Mouse (Mus musculus) CD4-positive helper T cell, adult 2 months (primary cell): ENCODE measurements around the gene Nr1i3.

Experiments
- DNase-seq: peaks from one replicate; pipeline ENCODE4 v3.0.0-alpha.2; 2012; ENCODE audit warnings: low read depth, missing footprints, low spot score

Nr1i3 gene

DNA sequence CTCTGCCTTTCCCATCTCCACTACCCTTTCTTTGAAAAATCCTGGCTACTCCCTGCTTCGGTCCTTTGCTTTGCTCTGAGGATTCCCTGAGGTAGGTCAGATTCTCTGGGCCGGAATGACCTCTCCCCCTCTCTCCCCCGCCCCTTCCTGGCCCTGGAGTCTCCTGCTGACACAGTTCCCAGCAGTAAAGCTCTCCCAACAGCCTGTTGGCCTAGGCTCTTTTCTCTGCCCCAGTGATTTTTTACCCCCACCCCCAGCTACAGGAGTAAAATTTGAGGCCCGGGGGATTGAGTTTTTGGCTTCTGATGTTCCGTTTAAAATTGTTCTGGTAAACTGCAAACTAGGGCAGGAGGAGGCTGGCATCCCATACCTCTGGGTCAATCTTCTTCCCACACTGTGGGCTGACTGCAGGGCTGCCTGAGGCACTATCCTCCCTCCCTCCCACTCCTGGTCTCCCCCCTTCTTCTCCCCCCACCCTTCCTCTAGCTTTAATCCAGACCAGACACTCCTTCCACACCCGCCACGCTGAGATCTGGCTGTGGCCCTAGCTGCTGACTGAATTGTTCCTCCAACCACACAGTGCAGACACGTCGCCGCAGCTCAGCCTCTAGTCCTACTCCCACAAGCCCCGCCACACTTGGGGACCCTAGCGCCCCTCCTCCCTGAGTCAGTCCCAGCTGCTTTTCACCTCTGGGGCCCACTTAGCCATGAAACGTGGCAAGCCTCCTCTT lies 38.0 kb downstream of the Nr1i3 start:
- no peak for DNase-seq

DNA sequence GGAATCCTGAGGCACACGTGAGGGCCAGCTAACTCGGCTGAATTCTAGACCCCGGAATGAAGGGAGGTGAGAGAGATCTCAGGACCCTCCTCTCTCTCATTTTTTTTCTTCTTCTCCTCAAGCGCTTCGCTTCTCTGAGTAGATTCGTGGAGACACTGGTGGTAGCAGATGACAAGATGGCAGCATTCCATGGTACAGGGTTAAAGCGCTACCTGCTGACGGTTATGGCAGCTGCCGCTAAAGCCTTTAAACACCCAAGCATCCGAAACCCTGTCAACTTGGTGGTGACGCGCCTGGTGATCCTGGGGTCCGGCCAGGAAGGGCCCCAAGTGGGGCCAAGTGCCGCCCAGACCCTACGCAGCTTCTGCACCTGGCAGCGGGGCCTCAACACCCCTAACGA lies 38.6 kb downstream of the Nr1i3 start:
- DNase-seq: no peak

DNA sequence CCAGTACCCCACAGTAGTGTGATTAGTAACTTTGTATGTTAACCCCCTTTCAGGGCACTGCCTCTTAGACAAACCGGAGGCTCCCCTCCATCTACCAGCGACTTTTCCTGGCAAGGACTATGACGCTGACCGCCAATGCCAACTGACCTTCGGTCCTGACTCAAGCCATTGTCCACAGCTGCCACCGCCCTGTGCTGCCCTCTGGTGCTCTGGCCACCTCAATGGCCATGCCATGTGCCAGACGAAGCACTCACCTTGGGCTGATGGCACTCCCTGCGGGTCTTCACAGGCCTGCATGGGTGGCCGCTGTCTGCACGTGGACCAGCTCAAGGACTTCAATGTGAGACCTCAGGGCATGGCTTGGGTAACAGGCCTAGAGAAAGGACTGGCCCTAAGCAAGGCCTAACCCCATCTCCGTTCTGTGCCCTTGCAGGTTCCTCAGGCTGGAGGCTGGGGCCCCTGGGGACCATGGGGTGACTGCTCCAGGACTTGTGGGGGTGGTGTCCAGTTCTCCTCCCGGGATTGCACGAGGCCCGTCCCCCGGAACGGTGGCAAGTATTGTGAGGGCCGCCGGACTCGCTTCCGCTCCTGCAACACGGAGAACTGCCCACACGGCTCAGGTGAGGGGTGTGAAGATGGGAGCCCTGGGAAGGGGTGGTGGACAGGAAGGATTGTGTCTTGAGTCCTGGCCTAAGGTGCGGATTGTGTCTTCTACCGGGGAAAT lies 42.5 kb downstream of the Nr1i3 start:
- no peak for DNase-seq

DNA sequence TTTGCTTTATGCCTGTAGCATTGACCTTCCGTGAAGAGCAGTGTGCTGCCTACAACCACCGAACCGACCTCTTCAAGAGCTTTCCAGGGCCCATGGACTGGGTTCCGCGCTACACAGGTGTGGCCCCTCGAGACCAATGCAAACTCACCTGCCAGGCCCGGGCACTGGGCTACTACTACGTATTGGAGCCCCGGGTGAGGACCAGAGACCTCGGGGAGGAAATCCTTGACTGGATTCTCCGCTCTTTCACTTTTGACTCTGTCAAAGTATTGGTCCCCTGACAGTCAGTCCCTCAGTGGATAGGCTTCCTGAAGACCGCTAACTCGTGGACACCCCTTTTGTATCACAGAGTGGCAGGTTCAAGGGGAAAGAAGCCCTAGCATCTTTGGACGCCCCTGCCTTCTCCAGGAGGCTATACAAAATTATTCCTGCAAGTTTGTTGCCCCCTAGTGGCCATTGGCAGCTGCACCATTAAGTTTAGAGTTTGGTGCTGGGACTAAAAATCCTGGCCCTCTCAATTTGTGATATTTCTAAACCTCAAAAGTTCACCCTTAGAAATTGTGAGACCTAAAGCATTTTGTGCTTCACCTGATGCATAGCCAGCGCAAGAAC lies 43.3 kb downstream of the Nr1i3 start:
- peak; percentile 64 for DNase-seq

DNA sequence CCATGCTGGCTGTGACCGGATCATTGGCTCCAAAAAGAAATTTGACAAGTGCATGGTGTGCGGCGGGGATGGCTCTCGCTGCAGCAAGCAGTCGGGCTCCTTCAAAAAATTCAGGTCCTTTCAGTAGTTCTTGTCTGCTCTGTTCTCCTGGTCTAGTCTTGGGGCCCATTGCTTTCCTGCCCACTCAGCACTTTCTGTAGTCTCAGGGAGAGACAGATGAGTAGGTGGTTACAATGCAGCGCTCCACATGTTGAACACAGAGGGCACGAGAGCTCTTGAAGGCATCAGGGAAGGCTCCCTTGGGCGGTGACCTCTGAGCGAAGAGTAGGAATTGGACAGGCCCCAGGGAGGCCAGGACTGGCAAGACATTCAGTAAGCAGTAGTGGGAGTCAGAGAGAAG lies 44.0 kb downstream of the Nr1i3 start:
- no peak for DNase-seq

DNA sequence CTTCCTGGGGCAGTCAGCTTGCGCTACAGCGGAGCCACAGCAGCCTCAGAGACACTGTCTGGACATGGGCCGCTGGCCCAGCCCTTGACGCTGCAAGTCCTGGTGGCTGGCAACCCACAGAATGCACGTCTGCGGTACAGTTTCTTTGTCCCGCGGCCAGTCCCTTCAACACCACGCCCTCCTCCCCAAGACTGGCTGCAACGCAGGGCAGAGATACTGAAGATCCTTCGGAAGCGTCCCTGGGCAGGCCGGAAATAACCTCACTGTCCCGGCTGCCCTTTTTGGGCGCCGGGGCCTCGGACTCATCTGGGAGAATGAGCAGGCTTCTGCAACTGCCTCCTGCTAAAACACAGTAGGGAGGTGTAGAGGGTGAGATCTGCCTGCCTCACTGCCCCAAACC lies 45.2 kb downstream of the Nr1i3 start:
- DNase-seq: no peak

DNA sequence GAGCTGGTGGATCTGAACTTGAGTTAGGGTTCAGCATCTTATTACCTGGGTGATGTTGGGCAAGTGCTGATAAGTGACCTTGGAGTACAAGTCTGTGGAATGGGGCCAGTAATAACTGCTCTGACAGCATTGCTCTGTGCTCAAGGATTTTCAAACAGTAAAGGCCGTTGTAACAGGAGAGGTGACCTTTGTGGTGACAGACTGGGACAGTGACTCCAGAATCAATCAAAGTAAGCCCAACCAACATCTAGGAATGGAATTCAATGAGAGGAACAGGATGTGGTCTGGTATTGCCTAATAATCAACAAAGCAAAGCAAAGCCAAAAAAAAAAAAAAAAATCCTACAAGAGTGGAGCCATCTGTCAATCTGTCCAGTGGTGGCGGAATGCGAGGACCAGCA lies 46.5 kb downstream of the Nr1i3 start:
- no peak for DNase-seq

DNA sequence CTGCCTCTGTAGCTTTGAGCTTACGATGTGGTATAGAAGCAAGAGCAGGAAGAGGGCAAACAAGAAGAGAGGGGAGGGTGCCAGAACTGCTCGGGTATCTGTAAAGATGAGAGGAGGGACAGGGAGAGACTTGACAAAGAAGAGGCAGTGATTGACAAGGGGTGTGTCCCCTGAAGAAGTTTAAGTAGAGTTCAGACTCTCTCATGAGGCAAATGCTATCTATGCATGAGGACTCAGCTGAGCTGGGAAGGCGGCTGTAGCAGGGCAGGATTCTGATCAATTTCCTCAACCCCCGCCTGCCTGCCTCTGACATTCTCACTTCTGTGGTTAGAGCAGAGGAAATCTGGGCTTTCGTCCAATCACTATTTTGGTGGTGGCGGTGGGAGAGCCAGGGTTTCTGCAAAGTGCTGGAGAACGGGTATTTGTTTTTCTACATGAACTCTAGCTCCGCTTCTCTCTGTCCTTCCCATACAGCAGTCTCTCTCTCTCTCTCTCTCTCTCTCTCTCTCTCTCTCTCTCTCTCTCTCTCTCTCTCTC lies 48.9 kb downstream of the Nr1i3 start:
- DNase-seq: peak; percentile 55

DNA sequence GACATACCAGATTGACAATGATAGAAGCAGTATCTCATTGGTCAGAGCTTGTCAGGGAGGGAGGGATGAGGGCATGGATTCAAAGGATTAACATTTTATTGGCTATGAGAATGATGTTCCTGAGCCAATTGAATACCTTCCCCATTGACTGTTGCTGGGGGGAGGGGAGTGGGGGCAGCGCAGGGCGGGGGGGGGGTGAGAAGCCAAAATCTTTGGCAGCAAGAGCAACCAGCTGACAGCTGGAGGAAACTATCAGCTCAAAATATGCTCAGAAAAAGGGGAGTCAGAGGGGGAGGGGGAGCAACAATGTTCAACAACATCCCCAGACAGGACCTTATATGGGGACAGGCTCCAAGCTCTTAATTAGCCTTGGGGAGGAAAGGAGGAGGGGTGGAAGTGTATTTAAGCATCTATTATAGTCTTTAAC lies 49.4 kb downstream of the Nr1i3 start:
- no peak for DNase-seq

DNA sequence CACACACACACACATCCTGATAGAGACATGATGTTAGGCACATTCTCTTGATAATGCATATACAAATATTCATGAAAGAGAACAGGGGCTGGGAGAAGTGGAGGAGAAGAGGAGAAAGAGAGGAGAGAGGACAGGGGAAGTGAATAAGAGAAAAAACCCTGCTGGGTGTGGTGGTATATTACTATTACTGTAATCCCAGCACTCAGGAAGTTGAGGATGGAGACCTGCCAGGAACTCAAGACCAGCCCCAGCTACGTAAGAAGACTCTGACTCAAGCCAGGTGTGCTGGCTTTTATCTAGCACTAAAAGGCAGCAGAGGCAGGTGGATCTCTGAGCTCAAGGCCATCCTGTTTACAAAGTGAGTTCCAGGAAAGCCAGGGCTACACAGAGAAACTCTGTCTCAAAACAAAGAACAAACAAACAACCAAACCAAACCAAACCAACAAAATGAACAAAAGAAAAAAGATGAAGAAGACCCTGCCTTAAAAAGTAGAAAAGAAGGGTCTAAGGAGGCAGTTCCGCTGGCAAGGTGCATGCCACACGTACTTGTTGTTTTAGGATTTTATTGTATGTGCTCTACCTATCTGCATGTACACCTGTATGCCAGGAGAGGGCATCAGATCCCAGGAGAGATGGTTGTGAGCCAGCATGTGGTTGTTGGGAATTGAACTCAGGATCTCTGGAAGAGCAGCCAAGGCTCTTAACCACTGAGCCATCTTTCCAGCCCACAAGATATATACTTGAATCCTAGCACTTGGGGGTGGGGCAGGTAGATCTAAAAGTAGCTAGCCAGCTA lies 50.1 kb downstream of the Nr1i3 start:
- no peak for DNase-seq

DNA sequence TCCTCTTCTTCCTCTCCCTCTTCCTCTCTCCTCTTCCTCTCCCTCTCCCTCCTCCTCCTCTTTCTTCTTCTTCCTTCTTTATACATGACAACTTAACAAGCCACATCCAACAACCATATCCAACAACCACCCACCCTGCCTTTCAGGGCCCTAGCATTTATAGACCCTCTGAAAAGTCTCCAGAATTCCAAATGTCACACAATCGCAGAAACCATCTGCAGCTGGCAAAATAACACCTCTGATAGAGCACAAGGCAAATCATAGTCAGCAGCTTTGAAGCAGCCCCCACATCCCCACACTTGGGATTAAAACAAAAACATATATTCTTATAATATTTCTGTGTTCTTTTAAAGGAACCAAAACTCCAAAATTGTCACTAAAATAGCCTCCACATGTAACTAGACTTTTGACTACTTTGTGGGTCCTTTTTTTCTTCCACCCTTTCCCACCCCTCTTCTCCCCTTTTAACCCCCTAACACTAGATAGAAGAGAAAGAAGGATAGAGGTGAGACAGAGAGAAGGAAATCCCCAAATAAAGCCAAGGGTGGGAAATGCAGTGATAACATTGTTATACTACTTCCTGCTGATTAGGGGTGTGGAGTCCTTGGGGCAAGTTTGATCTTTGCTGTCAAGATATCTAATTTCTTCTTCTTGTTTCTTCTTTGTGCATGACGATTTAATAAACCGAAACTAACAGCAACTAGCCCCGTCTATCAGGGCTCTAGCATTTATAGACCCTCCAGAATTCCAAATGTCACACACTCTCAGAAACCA lies 52.4 kb downstream of the Nr1i3 start:
- no peak for DNase-seq

DNA sequence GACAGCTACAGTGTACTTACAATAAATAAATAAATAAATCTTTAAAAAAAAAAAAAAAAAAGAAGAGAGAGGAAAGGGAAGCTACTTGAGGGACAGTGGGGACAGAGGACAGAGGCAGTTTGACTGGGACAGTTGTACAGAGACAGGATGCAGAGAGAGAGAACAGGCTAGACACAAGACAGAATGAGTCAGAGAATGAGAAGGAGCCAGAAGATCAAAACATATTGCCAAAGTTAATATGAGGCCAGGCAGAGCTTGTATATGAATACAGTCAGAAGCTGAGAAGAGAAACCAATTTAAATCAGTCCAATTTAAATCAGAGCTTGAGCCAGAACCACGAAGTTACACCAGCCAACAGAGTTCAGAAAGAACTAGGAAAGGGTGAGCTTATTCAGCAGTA lies 54.6 kb downstream of the Nr1i3 start:
- no peak for DNase-seq

DNA sequence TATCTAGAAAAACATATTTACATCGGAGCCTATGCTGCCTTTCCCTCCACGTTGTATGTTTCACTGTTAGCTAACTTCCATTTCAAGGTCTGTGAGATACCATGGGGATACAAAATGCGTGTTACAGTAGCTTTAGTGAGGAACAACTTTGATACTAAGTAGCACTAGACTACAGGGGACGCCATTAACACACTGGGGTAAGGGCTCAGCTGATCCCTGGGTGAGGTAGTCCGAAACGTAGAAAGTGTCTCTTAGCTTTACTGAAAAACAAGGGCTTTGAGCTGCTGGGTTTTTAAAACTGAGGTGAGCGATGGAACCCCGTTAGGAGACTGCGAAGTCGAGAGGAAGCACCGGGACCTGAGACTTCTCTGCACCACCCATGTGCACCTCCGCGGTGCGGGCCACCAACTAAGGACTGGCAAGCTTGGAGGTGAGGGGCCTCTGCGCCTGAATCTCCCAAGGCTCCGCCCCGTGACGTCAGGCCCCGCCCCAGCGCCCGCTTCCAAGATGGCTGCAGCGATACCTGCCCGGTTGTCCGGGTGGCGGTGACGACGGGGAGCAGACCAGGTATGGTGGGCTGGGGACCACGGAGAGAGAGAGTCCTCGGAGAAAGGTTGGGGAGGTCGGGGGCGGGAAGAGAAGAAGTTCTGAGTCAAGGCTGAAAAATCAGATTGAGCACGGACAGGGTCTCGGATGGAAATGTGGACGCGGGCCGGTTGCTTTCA lies 56.2 kb downstream of the Nr1i3 start, which contains the start of gene B4galt3:
TSS of gene B4galt3 (plus strand) at position 481 of the 725 bp plus-strand sequence.
- DNase-seq: peak; percentile 92
